Mouse (Mus musculus) forebrain, postnatal 0 days (tissue): ENCODE measurements around the gene Sptb. TPM values are rescaled to one million over a fixed set of nuclear protein-coding genes. Genes with fewer than 3 reads are reported as not detected.

Experiments
- ATAC-seq: fragments of 200-750 bp; cut with Nextera tagmentation; 2 replicates; pipeline ENCODE4 v1.8.0; 2017; ENCODE audit warnings: mild to moderate bottlenecking, moderate library complexity
- DNase-seq: peaks from one replicate; pipeline ENCODE4 v3.0.0-alpha.2; 2015
- H3K27ac ChIP-seq: fragments of 300-500 bp; sonication (generic); 2 replicates; pipeline ENCODE4 v1.5.1; 2014; ENCODE audit warnings: low read depth, mild to moderate bottlenecking, antibody characterized with exemption, low read length, moderate library complexity, mixed read lengths
- H3K27me3 ChIP-seq: fragments of 300-500 bp; sonication (generic); 2 replicates; pipeline ENCODE4 v1.6.1; 2014; ENCODE audit warnings: mild to moderate bottlenecking, low read length, mixed read lengths; ENCODE audit not compliant: insufficient read depth
- H3K36me3 ChIP-seq: fragments of 300-500 bp; sonication (generic); 2 replicates; pipeline ENCODE4 v1.6.1; 2014; ENCODE audit warnings: mild to moderate bottlenecking, moderate library complexity; ENCODE audit not compliant: insufficient read depth
- H3K4me1 ChIP-seq: fragments of 300-500 bp; sonication (generic); 2 replicates; pipeline ENCODE4 v1.6.1; 2014; ENCODE audit warnings: antibody characterized with exemption; ENCODE audit not compliant: insufficient read depth
- H3K4me2 ChIP-seq: fragments of 300-500 bp; sonication (generic); 2 replicates; pipeline ENCODE4 v1.6.1; 2014; ENCODE audit warnings: low read depth, mild to moderate bottlenecking, moderate library complexity
- H3K4me3 ChIP-seq: fragments of 300-500 bp; sonication (generic); 2 replicates; pipeline ENCODE4 v1.5.1; 2014; ENCODE audit warnings: low read depth, low read length, mixed read lengths
- H3K9ac ChIP-seq: fragments of 300-500 bp; sonication (generic); 2 replicates; pipeline ENCODE4 v1.6.1; 2014; ENCODE audit warnings: mild to moderate bottlenecking
- H3K9me3 ChIP-seq: fragments of 300-500 bp; sonication (generic); 2 replicates; pipeline ENCODE4 v1.6.1; 2016; ENCODE audit warnings: low read length
- CTCF ChIP-seq: sonication (generic); IDR thresholded peaks from 2 replicates; pipeline ENCODE4 v1.5.1; 2016; ENCODE audit warnings: antibody characterized with exemption, control low read depth, low read depth
- WGBS: fragments of 180-500 bp; shearing (Covaris S2); extraction: QIAGEN DNeasy Blood & Tissue Kit; methylation state at CpG from one replicate; pipeline ENCODE4 v1.1.7; 2014; 5-methylcytosine and 5-hydroxymethylcytosine counted together
- polyA plus RNA-seq: library from polyadenylated mRNA; unstranded; fragments of >200 nt; fragmentation: Nextera tagmentation; extraction: Ambion mirVana; gene quantifications from 2 replicates; pipeline ENCODE4 v1.2.1, GENCODE M21; 2015
- total RNA-seq: library from RNA; depleted of rRNA; stranded (reverse); fragments of >200 nt; gene quantifications from 2 replicates; pipeline ENCODE4 v1.2.3, GENCODE M21; 2014

Sptb gene
- total and polyA plus RNA-seq, 2 experiments from 2014 or later, result 3.0 to 19.6 TPM

DNA sequence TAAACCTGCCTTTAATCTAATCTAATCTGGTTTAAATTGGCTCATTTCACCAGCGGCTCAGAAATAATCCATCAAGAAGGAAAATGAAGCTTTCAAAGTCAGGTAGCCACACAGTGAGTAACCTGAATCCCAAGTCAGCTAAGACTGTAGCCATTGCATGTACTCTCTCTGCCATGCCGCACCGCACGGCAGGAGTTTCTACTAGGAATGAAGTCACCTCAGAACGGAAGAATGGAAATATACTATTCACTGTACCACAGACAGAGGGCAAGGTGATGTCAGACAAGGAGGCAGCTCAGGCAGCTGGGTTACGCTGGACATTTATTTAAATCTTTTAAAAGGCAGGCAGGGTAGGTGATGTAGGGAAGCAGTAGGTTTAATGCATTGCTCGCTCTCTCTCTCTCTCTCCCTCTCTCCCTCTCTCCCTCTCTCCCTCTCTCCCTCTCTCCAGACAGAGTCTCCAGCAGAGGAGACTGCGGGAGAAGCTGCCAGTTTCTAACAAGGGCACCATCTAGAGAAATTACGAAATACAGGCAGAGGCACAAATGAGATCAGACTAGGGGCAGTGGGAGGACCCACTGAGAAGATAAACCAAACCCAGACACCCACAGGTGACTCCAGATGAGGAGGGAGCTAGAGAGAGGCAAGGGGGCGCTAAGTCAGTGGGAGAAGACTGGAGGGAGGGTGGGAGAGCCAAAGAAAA is 22.7 kb downstream of the Sptb start:
- Histone ChIP-seq H3K4me2 (no peak overlapping the region), H3K4me1 (no peaks in the 10 kb centered on the region), H3K36me3 (no peaks in the 10 kb centered on the region), H3K9ac (no peak overlapping the region), H3K4me3 (no peak overlapping the region), H3K27me3 (no peaks in the 10 kb centered on the region), H3K27ac (no peak overlapping the region), H3K9me3 (no peaks in the 10 kb centered on the region)
- TF ChIP-seq CTCF, result no peak
- WGBS, result 78% methylated on average over 10 of the region's 10 CpGs
- ATAC-seq (0 out of 2 replicates have a peak, but pooled peaks have one; percentile 25), DNase-seq (no peak)

DNA sequence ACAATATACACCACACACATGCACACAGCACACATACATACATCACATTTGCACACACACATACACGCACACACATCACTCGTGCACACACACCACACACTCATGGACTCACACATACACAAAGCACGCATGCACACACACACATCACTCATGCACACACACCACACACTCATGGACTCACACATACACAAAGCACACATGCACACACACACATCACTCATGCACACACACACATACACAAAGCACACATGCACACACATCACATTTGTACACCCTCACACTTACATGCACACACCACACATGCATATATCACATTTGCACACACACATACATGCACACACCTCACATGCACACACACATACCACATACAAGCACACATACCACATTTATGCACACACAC is 24.7 kb downstream of the Sptb start:
- no peak for TF ChIP-seq CTCF
- 94% methylated on average over 3 of the region's 3 CpGs for WGBS
- H3K9me3 ChIP-seq, result no peaks in the 10 kb centered on the region

DNA sequence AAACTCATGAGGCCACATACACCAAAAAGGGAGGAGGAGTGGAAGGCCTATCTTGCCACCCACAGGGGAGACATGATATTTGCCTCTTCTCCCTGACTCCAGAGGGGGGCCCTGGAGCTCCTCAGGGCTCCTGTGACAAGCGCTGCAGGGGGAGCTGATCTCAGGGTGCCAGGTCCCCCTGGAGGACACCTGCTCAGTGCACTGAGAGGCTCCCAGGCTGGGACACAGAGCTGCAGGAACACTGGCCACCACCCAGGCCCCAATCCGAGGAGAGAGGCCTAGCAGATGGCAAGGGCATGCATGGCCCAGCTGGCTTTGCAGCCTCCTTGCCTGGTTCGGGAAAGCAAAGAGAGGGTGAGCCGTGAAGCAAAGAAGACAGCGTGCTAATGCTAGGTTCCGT is 25.9 kb downstream of the Sptb start:
- 71% methylated on average over 6 of the region's 6 CpGs for WGBS
- Histone ChIP-seq H3K36me3 (no peaks in the 10 kb centered on the region), H3K4me2 (no peak overlapping the region), H3K27ac (no peak overlapping the region), H3K9me3 (no peaks in the 10 kb centered on the region), H3K4me3 (no peak overlapping the region), H3K9ac (no peak overlapping the region), H3K27me3 (no peaks in the 10 kb centered on the region), H3K4me1 (no peaks in the 10 kb centered on the region)
- ATAC-seq (no peak; the same call in 1 of the 2 replicates), DNase-seq (no peak)
- TF ChIP-seq CTCF, result no peak

More for the DNA sequence above, 24.7 kb downstream of the Sptb start:
- H3K27ac ChIP-seq, result no peak overlapping the region
- H3K4me2 ChIP-seq, result no peak overlapping the region
- ATAC-seq (no peak), DNase-seq (no peak)
- no peak overlapping the region for H3K4me3 ChIP-seq
- no peaks in the 10 kb centered on the region for H3K27me3 ChIP-seq
- no peak overlapping the region for H3K9ac ChIP-seq
- no peaks in the 10 kb centered on the region for H3K36me3 ChIP-seq
- no peaks in the 10 kb centered on the region for H3K4me1 ChIP-seq

DNA sequence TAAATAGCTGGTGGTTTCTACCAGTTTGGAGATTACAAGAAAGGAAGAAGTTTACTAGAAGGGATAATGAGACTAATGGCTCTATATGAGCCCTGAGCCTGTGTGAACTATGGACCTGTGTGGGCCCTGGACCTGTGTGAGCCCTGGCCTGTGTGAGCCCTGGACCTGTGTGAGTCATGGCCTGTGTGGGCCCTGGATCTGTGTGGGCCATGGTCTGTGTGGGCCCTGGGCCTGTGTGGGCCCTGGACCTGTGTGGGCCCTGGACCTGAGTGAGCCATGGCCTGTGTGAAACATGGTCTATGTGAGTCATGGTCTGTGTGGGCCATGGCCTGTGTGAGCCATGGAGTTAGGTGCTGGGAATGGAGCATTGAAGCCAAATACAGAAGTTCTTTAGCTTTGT is 28.4 kb downstream of the Sptb start:
- TF ChIP-seq CTCF, result no peak
- H3K27ac ChIP-seq, result no peak overlapping the region
- no peak overlapping the region for H3K9ac ChIP-seq
- H3K9me3 ChIP-seq, result no peaks in the 10 kb centered on the region
- H3K4me1 ChIP-seq, result no peaks in the 10 kb centered on the region
- H3K27me3 ChIP-seq, result no peaks in the 10 kb centered on the region
- ATAC-seq (no peak), DNase-seq (no peak)
- no peak overlapping the region for H3K4me2 ChIP-seq
- no peaks in the 10 kb centered on the region for H3K36me3 ChIP-seq
- H3K4me3 ChIP-seq, result no peak overlapping the region

DNA sequence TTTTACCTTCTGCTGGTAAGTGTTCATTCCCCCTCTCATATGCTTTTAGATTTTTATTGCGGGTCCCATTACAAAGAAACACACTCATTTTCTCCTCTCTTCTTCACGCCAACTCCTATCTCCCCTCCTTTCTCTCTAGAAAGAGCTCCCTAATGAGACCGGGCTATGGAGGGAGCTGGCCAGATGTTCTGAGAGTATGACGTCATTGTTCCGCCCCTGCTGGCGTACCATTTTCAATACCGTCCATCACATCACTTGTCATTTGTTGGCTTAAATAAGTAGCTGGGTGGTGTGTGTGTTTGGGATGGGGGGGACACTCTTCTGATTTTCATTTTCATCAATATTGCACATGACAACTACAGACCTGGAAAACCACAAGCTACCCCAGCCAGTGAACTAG is 33.3 kb downstream of the Sptb start:
- Histone ChIP-seq H3K4me2 (no peak overlapping the region), H3K4me3 (no peak overlapping the region), H3K4me1 (no peaks in the 10 kb centered on the region), H3K36me3 (no peaks in the 10 kb centered on the region), H3K27ac (no peak overlapping the region), H3K9me3 (no peaks in the 10 kb centered on the region), H3K9ac (no peak overlapping the region), H3K27me3 (no peaks in the 10 kb centered on the region)
- no peak for TF ChIP-seq CTCF
- WGBS, result 38% methylated on average over 7 of the region's 7 CpGs
- ATAC-seq (no peak), DNase-seq (no peak)

DNA sequence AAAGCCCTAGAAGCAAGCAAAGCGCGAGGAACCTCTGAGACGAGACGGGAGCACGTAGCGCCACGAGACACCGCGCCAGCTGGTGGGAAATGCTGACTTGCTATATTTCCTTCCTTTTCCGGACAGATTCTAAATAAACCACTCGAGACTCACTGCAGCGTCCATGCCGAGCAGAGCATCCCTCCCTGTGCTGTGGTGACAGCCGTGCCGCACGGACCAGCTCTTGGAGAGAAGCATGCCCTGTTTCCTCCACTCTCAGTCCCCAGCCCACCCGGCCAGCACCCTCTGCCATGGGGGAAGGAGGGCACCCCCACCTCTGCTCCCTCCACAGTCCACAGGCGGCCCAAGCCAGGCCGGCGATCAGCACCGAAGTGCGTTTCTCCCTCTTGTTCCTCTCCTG is 33.9 kb downstream of the Sptb start:
- DNase-seq (no peak), ATAC-seq (peak; percentile 60)
- Histone ChIP-seq H3K36me3 (no peaks in the 10 kb centered on the region), H3K4me1 (no peaks in the 10 kb centered on the region), H3K4me2 (no peak overlapping the region), H3K9me3 (no peaks in the 10 kb centered on the region), H3K9ac (no peak overlapping the region), H3K27ac (no peak overlapping the region), H3K4me3 (no peak overlapping the region), H3K27me3 (no peaks in the 10 kb centered on the region)
- no peak for TF ChIP-seq CTCF
- 80% methylated on average over 22 of the region's 22 CpGs for WGBS

DNA sequence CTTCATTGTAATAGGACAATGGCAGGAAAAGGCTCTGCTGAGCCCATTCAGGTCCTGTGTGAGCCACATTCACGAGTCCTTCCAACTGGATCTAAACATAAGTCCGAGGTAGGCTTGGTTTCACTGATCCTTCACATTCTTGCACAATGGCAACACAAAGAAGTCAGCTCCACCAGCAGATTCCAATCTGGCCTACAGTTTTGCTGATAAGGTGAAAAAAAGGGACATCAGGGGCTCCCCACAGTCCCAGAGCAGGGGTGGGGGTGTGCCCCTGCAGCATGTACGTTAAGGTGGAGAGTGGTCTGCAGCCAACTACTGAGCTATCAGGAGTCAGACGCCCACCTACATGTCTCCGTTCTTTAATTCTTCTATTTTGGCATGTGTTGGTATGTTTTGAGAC is 35.0 kb downstream of the Sptb start:
- H3K4me2 ChIP-seq, result no peak overlapping the region
- DNase-seq, result no peak
- no peak overlapping the region for H3K27ac ChIP-seq
- no peak overlapping the region for H3K4me3 ChIP-seq
- H3K9ac ChIP-seq, result no peak overlapping the region
- H3K27me3 ChIP-seq, result no peaks in the 10 kb centered on the region
- TF ChIP-seq CTCF, result no peak
- ATAC-seq, result no peak
- H3K4me1 ChIP-seq, result no peaks in the 10 kb centered on the region
- WGBS, result 50% methylated on average over 5 of the region's 5 CpGs
- no peaks in the 10 kb centered on the region for H3K36me3 ChIP-seq
- H3K9me3 ChIP-seq, result no peaks in the 10 kb centered on the region

DNA sequence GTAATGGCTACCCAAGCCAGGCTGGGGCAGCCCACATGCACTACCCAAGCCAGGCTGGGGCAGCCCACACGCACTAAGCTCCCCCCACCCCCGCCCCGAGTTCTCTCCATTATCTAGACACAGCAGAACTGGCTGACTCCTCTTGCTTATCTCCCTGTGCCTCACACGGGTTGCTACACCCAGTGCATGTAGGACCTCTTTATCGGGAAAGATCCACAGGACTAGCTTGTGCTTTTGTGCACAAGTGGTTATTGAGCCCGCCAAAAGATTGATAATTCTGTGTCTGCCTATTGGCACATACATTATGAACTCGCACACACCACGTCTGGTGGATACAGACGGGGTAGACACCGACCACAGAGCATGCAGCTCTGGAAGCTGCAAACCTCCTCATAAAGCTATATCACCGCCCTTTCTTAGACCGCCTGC is 36.5 kb downstream of the Sptb start:
- no peak overlapping the region for H3K9ac ChIP-seq
- no peaks in the 10 kb centered on the region for H3K9me3 ChIP-seq
- H3K36me3 ChIP-seq, result no peaks in the 10 kb centered on the region
- 83% methylated on average over 12 of the region's 12 CpGs for WGBS
- TF ChIP-seq CTCF, result no peak
- H3K4me3 ChIP-seq, result no peak overlapping the region
- DNase-seq, result no peak
- H3K4me2 ChIP-seq, result no peak overlapping the region
- H3K27ac ChIP-seq, result no peak overlapping the region
- H3K4me1 ChIP-seq, result no peaks in the 10 kb centered on the region
- no peak for ATAC-seq
- H3K27me3 ChIP-seq, result no peaks in the 10 kb centered on the region
